Mouse (Mus musculus): Measurements from ENCODE around the gene Avl9. TPM values are rescaled to one million over a fixed set of nuclear protein-coding genes. Genes with fewer than 3 reads are reported as not detected.

Gene Avl9
- total RNA-seq (2015; ENCODE audit: low replicate concordance) (4.6 and 12.5 TPM in 2 replicates), total RNA-seq (2017; ENCODE audit: low replicate concordance) (9.7 and 13.4 TPM in 2 replicates)

- peak; percentile 98 for ATAC-seq (replicated peaks; ENCODE audit: low FRiP score, poor library complexity, severe bottlenecking)
Observed at GRCm38 (mm10) chr6:56714574-56715269, at the start of gene Avl9. Avl9 (plus strand) TSS chr6:56714899.

- ATAC-seq (replicated peaks; ENCODE audit: low FRiP score, poor library complexity, severe bottlenecking), result no peak
Observed at GRCm38 (mm10) chr6:56688238-56688637, 26.5 kb upstream of the Avl9 start.

- ATAC-seq (replicated peaks; ENCODE audit: low FRiP score, poor library complexity, severe bottlenecking), result peak; percentile 73
Observed at GRCm38 (mm10) chr6:56691205-56691604, 23.5 kb upstream of the Avl9 start.

- no peak for ATAC-seq (replicated peaks; ENCODE audit: low FRiP score, poor library complexity, severe bottlenecking)
Observed at GRCm38 (mm10) chr6:56692445-56692844, 22.3 kb upstream of the Avl9 start.

GRCm38 (mm10) chr6:56703931-56704900 is 10.5 kb upstream of the Avl9 start, which contains the start of gene Lsm5:
Lsm5 (minus strand) TSS chr6:56704710.
- ATAC-seq (replicated peaks; ENCODE audit: low FRiP score, poor library complexity, severe bottlenecking), result peak; percentile 89

- ATAC-seq (replicated peaks; ENCODE audit: low FRiP score, poor library complexity, severe bottlenecking), result no peak
Observed at GRCm38 (mm10) chr6:56714186-56714573, 519 bp upstream of the Avl9 start.

- peak; percentile 51 for ATAC-seq (replicated peaks; ENCODE audit: low FRiP score, poor library complexity, severe bottlenecking)
Observed at GRCm38 (mm10) chr6:56715270-56715666, 569 bp downstream of the Avl9 start.

- ATAC-seq (replicated peaks; ENCODE audit: low FRiP score, poor library complexity, severe bottlenecking), result no peak
Observed at GRCm38 (mm10) chr6:56719071-56719470, 4.4 kb downstream of the Avl9 start.

- no peak for ATAC-seq (replicated peaks; ENCODE audit: low FRiP score, poor library complexity, severe bottlenecking)
Observed at GRCm38 (mm10) chr6:56720877-56721276, 6.2 kb downstream of the Avl9 start.

GRCm38 (mm10) chr6:56732545-56732944 is 17.8 kb downstream of the Avl9 start:
- no peak for ATAC-seq (replicated peaks; ENCODE audit: low FRiP score, poor library complexity, severe bottlenecking)

- no peak for ATAC-seq (replicated peaks; ENCODE audit: low FRiP score, poor library complexity, severe bottlenecking)
Observed at GRCm38 (mm10) chr6:56745950-56746543, 31.3 kb downstream of the Avl9 start.

GRCm38 (mm10) chr6:56753719-56754118 is 39.0 kb downstream of the Avl9 start:
- ATAC-seq (replicated peaks; ENCODE audit: low FRiP score, poor library complexity, severe bottlenecking), result no peak

GRCm38 (mm10) chr6:56756117-56756516 is 41.4 kb downstream of the Avl9 start:
- no peak for ATAC-seq (replicated peaks; ENCODE audit: low FRiP score, poor library complexity, severe bottlenecking)

- no peak for ATAC-seq (replicated peaks; ENCODE audit: low FRiP score, poor library complexity, severe bottlenecking)
Observed at GRCm38 (mm10) chr6:56759324-56759723, 44.6 kb downstream of the Avl9 start.

- no peak for ATAC-seq (replicated peaks; ENCODE audit: low FRiP score, poor library complexity, severe bottlenecking)
Observed at GRCm38 (mm10) chr6:56765265-56765664, 50.6 kb downstream of the Avl9 start.

- no peak for ATAC-seq (replicated peaks; ENCODE audit: low FRiP score, poor library complexity, severe bottlenecking)
Observed at GRCm38 (mm10) chr6:56765696-56766095, 51.0 kb downstream of the Avl9 start.

GRCm38 (mm10) chr6:56775816-56776215 is 61.1 kb downstream of the Avl9 start:
- no peak for ATAC-seq (replicated peaks; ENCODE audit: low FRiP score, poor library complexity, severe bottlenecking)

- no peak for ATAC-seq (replicated peaks; ENCODE audit: low FRiP score, poor library complexity, severe bottlenecking)
Observed at GRCm38 (mm10) chr6:56779636-56780035, 64.9 kb downstream of the Avl9 start.

GRCm38 (mm10) chr6:56783561-56784272 is 69.0 kb downstream of the Avl9 start:
- ATAC-seq (replicated peaks; ENCODE audit: low FRiP score, poor library complexity, severe bottlenecking), result no peak

GRCm38 (mm10) chr6:56785068-56785467 is 70.4 kb downstream of the Avl9 start:
- ATAC-seq (replicated peaks; ENCODE audit: low FRiP score, poor library complexity, severe bottlenecking), result no peak
